Mouse (Mus musculus): ENCODE results near the gene Meiob. TPM values are rescaled to one million over a fixed set of nuclear protein-coding genes. Genes with fewer than 3 reads are reported as not detected.

Gene Meiob
- polyA plus RNA-seq, 1 experiment from 2014 or later = not detected

- no peak overlapping the region for H3K4me2 ChIP-seq (ENCODE audit: low read length)
- ATAC-seq = no peak
- H3K27ac ChIP-seq (ENCODE audit: low read length) = no peak overlapping the region
- H3K4me1 ChIP-seq (replicated peaks; ENCODE audit: control insufficient read depth, insufficient read depth, low read length) = no peaks in the 10 kb centered on the region
- no peaks in the 10 kb centered on the region for H3K36me3 ChIP-seq (ENCODE audit: control insufficient read depth, insufficient read depth)
- no peaks in the 10 kb centered on the region for H3K9me3 ChIP-seq (ENCODE audit: control insufficient read depth, low read length)
- H3K27me3 ChIP-seq (replicated peaks; ENCODE audit: control insufficient read depth, insufficient read depth, low read length) = no peaks in the 10 kb centered on the region
- H3K9ac ChIP-seq (replicated peaks; ENCODE audit: low read depth, low read length) = no peak overlapping the region
- no peak overlapping the region for H3K4me3 ChIP-seq (replicated peaks; ENCODE audit: low read length)
- 82% methylated on average over 2 of the region's 2 CpGs for WGBS
These were observed 27.0 kb upstream of the Meiob start for GRCm38 (mm10) chr17:24777073-24777472.

DNA sequence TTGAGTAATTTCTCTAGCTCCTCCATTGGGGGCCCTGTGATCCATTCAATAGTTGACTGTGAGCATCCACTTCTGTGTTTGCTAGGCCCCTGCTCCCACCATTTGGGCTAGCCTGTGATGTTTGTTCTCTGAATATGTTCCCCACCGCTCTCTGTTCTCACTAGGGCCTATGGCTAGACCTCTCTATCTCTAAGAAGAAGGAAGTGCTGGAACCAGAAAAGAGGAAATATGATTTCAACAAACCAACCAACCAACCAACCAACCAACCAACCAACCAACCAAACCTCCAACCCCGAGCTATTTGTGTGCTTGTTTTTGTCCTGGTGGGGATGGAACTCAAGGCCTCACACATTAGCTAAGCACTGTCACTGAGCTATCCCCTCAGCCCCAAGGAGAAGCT, 23.3 kb upstream of the Meiob start:
- WGBS = 92% methylated on average over 2 of the region's 2 CpGs
- Histone ChIP-seq H3K27ac (ENCODE audit: low read length) (no peak overlapping the region), H3K4me2 (ENCODE audit: low read length) (no peak overlapping the region), H3K4me1 (replicated peaks; ENCODE audit: control insufficient read depth, insufficient read depth, low read length) (no peaks in the 10 kb centered on the region), H3K9ac (replicated peaks; ENCODE audit: low read depth, low read length) (no peak overlapping the region), H3K27me3 (replicated peaks; ENCODE audit: control insufficient read depth, insufficient read depth, low read length) (no peaks in the 10 kb centered on the region), H3K4me3 (replicated peaks; ENCODE audit: low read length) (no peak overlapping the region), H3K9me3 (ENCODE audit: control insufficient read depth, low read length) (no peaks in the 10 kb centered on the region), H3K36me3 (ENCODE audit: control insufficient read depth, insufficient read depth) (no peaks in the 10 kb centered on the region)
- no peak for ATAC-seq

DNA sequence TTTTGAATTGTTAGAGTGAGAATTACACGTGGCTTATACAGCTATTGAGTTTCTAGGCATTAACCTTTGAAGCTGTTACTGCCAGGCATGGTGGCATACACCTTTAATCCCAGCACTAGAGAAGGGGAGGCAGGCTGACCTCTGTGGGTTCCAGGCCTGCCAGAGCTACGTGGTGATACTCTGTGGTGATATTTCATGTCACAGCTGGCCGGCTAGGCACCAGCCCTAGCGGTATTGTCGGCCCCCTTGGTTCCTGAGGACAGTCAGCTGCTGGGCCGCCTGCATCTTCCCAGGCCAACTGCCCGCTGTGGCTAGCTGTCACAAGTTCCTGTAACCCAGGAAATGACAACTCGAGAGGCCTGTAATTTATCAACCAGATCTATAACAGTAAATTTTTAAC, 11.9 kb upstream of the Meiob start:
- no peak for ATAC-seq
- 77% methylated on average over 8 of the region's 8 CpGs for WGBS

DNA sequence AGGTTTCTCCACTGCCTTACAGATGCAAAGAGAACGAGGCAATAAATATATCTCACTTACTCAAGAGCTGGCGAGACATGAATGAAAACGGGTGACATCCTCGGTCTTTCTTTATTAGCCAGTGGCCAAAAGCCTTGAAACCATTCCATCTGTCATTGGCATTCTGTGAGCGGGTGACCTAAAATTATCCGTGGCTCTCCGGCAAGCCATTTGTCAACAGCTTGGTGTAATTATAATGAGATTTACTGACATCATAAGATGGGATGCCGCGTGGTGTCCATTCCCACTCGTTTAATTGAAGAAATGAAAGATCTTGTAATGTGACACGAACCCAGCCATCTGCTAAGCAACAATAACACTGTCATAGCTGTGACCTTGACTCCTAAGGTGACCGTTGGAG, 9.3 kb upstream of the Meiob start:
- WGBS = 62% methylated on average over 12 of the region's 12 CpGs
- Histone ChIP-seq H3K9me3 (ENCODE audit: control insufficient read depth, low read length) (no peaks in the 10 kb centered on the region), H3K4me2 (ENCODE audit: low read length) (no peak overlapping the region), H3K4me3 (replicated peaks; ENCODE audit: low read length) (no peak overlapping the region), H3K27ac (ENCODE audit: low read length) (no peak overlapping the region), H3K9ac (replicated peaks; ENCODE audit: low read depth, low read length) (no peak overlapping the region), H3K36me3 (ENCODE audit: control insufficient read depth, insufficient read depth) (no peaks in the 10 kb centered on the region), H3K27me3 (replicated peaks; ENCODE audit: control insufficient read depth, insufficient read depth, low read length) (no peaks in the 10 kb centered on the region), H3K4me1 (replicated peaks; ENCODE audit: control insufficient read depth, insufficient read depth, low read length) (no peaks in the 10 kb centered on the region)
- no peak for ATAC-seq

More for the DNA sequence above, 11.9 kb upstream of the Meiob start:
- Histone ChIP-seq H3K27ac (ENCODE audit: low read length) (no peak overlapping the region), H3K4me2 (ENCODE audit: low read length) (no peak overlapping the region), H3K4me3 (replicated peaks; ENCODE audit: low read length) (no peak overlapping the region), H3K9me3 (ENCODE audit: control insufficient read depth, low read length) (no peaks in the 10 kb centered on the region), H3K4me1 (replicated peaks; ENCODE audit: control insufficient read depth, insufficient read depth, low read length) (no peaks in the 10 kb centered on the region), H3K9ac (replicated peaks; ENCODE audit: low read depth, low read length) (no peak overlapping the region), H3K36me3 (ENCODE audit: control insufficient read depth, insufficient read depth) (no peaks in the 10 kb centered on the region), H3K27me3 (replicated peaks; ENCODE audit: control insufficient read depth, insufficient read depth, low read length) (no peaks in the 10 kb centered on the region)

DNA sequence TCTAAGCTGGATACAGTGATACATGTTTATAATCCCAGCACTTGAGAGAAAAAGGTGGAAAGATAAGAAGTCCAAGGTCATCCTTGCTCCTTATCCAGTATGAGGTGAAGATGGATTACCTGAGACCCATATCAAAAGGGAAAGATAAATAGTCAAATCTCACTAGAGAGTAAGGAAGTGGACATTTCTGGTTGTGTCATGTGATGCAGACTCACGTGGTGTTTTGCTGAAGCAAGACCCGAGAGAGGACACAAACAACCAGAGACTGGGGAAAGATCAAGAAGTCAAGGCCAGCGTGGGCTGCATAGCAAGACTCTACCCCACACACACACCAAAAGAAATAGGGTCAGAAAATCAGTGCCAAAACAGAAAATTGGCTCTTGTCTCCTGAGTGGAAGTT, 7.1 kb upstream of the Meiob start:
- no peaks in the 10 kb centered on the region for H3K9me3 ChIP-seq (ENCODE audit: control insufficient read depth, low read length)
- H3K9ac ChIP-seq (replicated peaks; ENCODE audit: low read depth, low read length) = no peak overlapping the region
- H3K36me3 ChIP-seq (ENCODE audit: control insufficient read depth, insufficient read depth) = no peaks in the 10 kb centered on the region
- H3K4me2 ChIP-seq (ENCODE audit: low read length) = no peak overlapping the region
- no peak overlapping the region for H3K4me3 ChIP-seq (replicated peaks; ENCODE audit: low read length)
- no peak overlapping the region for H3K27ac ChIP-seq (ENCODE audit: low read length)
- WGBS = 73% methylated on average over 3 of the region's 3 CpGs
- no peaks in the 10 kb centered on the region for H3K27me3 ChIP-seq (replicated peaks; ENCODE audit: control insufficient read depth, insufficient read depth, low read length)
- no peak for ATAC-seq
- H3K4me1 ChIP-seq (replicated peaks; ENCODE audit: control insufficient read depth, insufficient read depth, low read length) = no peaks in the 10 kb centered on the region

GRCm38 (mm10) chr17:24798229-24798628, 5.9 kb upstream of the Meiob start:
- no peak overlapping the region for H3K4me2 ChIP-seq (ENCODE audit: low read length)
- no peaks in the 10 kb centered on the region for H3K9me3 ChIP-seq (ENCODE audit: control insufficient read depth, low read length)
- no peak overlapping the region for H3K4me3 ChIP-seq (replicated peaks; ENCODE audit: low read length)
- ATAC-seq = no peak
- H3K36me3 ChIP-seq (ENCODE audit: control insufficient read depth, insufficient read depth) = no peaks in the 10 kb centered on the region
- H3K4me1 ChIP-seq (replicated peaks; ENCODE audit: control insufficient read depth, insufficient read depth, low read length) = no peaks in the 10 kb centered on the region
- no peak overlapping the region for H3K9ac ChIP-seq (replicated peaks; ENCODE audit: low read depth, low read length)
- 55% methylated on average over 9 of the region's 9 CpGs for WGBS
- H3K27ac ChIP-seq (ENCODE audit: low read length) = no peak overlapping the region
- no peaks in the 10 kb centered on the region for H3K27me3 ChIP-seq (replicated peaks; ENCODE audit: control insufficient read depth, insufficient read depth, low read length)

DNA sequence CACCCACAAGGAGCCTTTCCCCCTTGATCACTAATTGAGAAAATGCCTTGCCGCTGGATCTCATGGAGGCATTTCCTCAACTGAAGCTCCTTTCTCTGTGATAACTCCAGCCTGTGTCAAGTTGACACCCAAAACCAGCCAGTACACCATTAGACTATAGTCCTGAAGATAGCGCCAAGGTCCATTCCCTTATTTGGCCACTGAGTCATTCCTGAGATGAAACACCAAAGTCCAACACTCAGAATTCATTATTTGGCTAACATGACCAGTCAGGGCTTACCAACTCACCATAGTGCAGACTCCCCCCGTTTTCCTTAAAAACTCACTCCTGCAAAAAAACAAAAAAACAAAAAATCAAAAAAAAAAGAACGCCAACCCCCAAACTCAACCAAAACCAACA, 4.6 kb upstream of the Meiob start:
- WGBS = 86% methylated on average over 4 of the region's 4 CpGs
- no peak for ATAC-seq

DNA sequence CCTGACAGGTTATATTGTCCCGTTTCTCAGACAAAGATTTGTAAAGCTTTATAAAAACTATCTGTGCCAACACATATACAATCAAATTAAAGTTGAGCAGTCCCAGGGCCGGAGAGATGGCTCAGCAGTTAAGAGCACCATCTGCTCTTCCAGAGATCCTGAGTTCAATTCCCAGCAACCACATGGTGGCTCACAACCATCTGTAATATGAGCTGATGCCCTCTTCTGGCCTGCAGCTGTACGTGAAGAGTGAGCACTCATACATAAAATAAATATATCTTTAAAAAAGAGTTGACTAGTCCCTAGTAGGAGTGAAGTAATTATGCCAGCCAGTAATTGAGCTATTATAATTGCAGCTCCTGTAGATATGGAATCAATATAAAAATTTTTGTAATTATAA, 3.6 kb upstream of the Meiob start:
- no peak overlapping the region for H3K4me3 ChIP-seq (replicated peaks; ENCODE audit: low read length)
- H3K4me1 ChIP-seq (replicated peaks; ENCODE audit: control insufficient read depth, insufficient read depth, low read length) = peaks cover 9% of the 10 kb centered on the region
- H3K4me2 ChIP-seq (ENCODE audit: low read length) = no peak overlapping the region
- WGBS = 53% methylated on average over 3 of the region's 3 CpGs
- no peaks in the 10 kb centered on the region for H3K9me3 ChIP-seq (ENCODE audit: control insufficient read depth, low read length)
- no peak overlapping the region for H3K27ac ChIP-seq (ENCODE audit: low read length)
- H3K36me3 ChIP-seq (ENCODE audit: control insufficient read depth, insufficient read depth) = no peaks in the 10 kb centered on the region
- no peak for ATAC-seq
- H3K9ac ChIP-seq (replicated peaks; ENCODE audit: low read depth, low read length) = no peak overlapping the region
- H3K27me3 ChIP-seq (replicated peaks; ENCODE audit: control insufficient read depth, insufficient read depth, low read length) = peaks cover 11% of the 10 kb centered on the region

More for the DNA sequence above, 4.6 kb upstream of the Meiob start:
- H3K27ac ChIP-seq (ENCODE audit: low read length) = no peak overlapping the region
- no peak overlapping the region for H3K9ac ChIP-seq (replicated peaks; ENCODE audit: low read depth, low read length)
- H3K27me3 ChIP-seq (replicated peaks; ENCODE audit: control insufficient read depth, insufficient read depth, low read length) = peaks cover 6% of the 10 kb centered on the region
- peaks cover 7% of the 10 kb centered on the region for H3K4me1 ChIP-seq (replicated peaks; ENCODE audit: control insufficient read depth, insufficient read depth, low read length)
- H3K4me2 ChIP-seq (ENCODE audit: low read length) = no peak overlapping the region
- H3K4me3 ChIP-seq (replicated peaks; ENCODE audit: low read length) = no peak overlapping the region
- H3K9me3 ChIP-seq (ENCODE audit: control insufficient read depth, low read length) = no peaks in the 10 kb centered on the region
- H3K36me3 ChIP-seq (ENCODE audit: control insufficient read depth, insufficient read depth) = no peaks in the 10 kb centered on the region

GRCm38 (mm10) chr17:24811211-24811610, 7.1 kb downstream of the Meiob start:
- Histone ChIP-seq H3K27me3 (replicated peaks; ENCODE audit: control insufficient read depth, insufficient read depth, low read length) (no peaks in the 10 kb centered on the region; the same call in 1 of the 2 replicates), H3K4me3 (replicated peaks; ENCODE audit: low read length) (no peak overlapping the region), H3K9me3 (ENCODE audit: control insufficient read depth, low read length) (no peaks in the 10 kb centered on the region), H3K4me2 (ENCODE audit: low read length) (no peak overlapping the region), H3K36me3 (ENCODE audit: control insufficient read depth, insufficient read depth) (no peaks in the 10 kb centered on the region), H3K4me1 (replicated peaks; ENCODE audit: control insufficient read depth, insufficient read depth, low read length) (no peaks in the 10 kb centered on the region), H3K27ac (ENCODE audit: low read length) (no peak overlapping the region), H3K9ac (replicated peaks; ENCODE audit: low read depth, low read length) (no peak overlapping the region)
- 78% methylated on average over 3 of the region's 3 CpGs for WGBS
- ATAC-seq = no peak

- Histone ChIP-seq H3K9me3 (ENCODE audit: control insufficient read depth, low read length) (no peaks in the 10 kb centered on the region), H3K4me2 (ENCODE audit: low read length) (no peak overlapping the region), H3K27ac (ENCODE audit: low read length) (no peak overlapping the region), H3K9ac (replicated peaks; ENCODE audit: low read depth, low read length) (no peak overlapping the region), H3K27me3 (replicated peaks; ENCODE audit: control insufficient read depth, insufficient read depth, low read length) (no peaks in the 10 kb centered on the region; the same call in 1 of the 2 replicates), H3K36me3 (ENCODE audit: control insufficient read depth, insufficient read depth) (no peaks in the 10 kb centered on the region), H3K4me3 (replicated peaks; ENCODE audit: low read length) (no peak overlapping the region), H3K4me1 (replicated peaks; ENCODE audit: control insufficient read depth, insufficient read depth, low read length) (no peaks in the 10 kb centered on the region)
- no peak for ATAC-seq
- 27% methylated on average over 2 of the region's 2 CpGs for WGBS
These were observed 8.1 kb downstream of the Meiob start for GRCm38 (mm10) chr17:24812215-24812614.

Measured in forebrain, embryonic 16.5 days (tissue).